Comparison of ENCODE assay signal across 10 mouse cellular contexts in genomic region chr5:93282446-93283107, GRCm38 (mm10). TPM values are rescaled to one million over a fixed set of nuclear protein-coding genes. Genes with fewer than 3 reads are reported as not detected.
DNase-seq lines count a peak whose midpoint lies in the region; ATAC-seq and TF ChIP-seq lines count a peak whose summit lies in the region.
"Had no signal": no experiment of that assay in that cellular context is flagged by ENCODE, and none has a peak within 500 bp of the region (broad histone marks: within the 10 kb centered on the region; RNA-seq: fewer than 3 reads in every experiment).

No protein-coding gene starts in this region.

- H3K9me3 ChIP-seq in neural tube, embryonic 12.5 days = no peaks in the 10 kb centered on the region
- no peaks in the 10 kb centered on the region for H3K9me3 ChIP-seq in neural tube, embryonic 15.5 days (replicated peaks)
- H3K9me3 ChIP-seq: embryonic facial prominence, embryonic 12.5 days; liver, embryonic 15.5 days had no signal

- H3K36me3 ChIP-seq in neural tube, embryonic 12.5 days = peaks cover 8% of the 10 kb centered on the region
- peaks cover 6% of the 10 kb centered on the region; the same call in 1 of the 2 replicates for H3K36me3 ChIP-seq in neural tube, embryonic 15.5 days
- H3K36me3 ChIP-seq: liver, embryonic 15.5 days had no signal

- H3K27me3 ChIP-seq in neural tube, embryonic 12.5 days (replicated peaks) = no peaks in the 10 kb centered on the region
- no peaks in the 10 kb centered on the region for H3K27me3 ChIP-seq in neural tube, embryonic 15.5 days (replicated peaks)
- H3K27me3 ChIP-seq: embryonic facial prominence, embryonic 12.5 days; liver, embryonic 15.5 days had no signal

- H3K4me2 ChIP-seq in neural tube, embryonic 12.5 days (replicated peaks) = no peak overlapping the region
- H3K4me2 ChIP-seq in neural tube, embryonic 15.5 days = no peak overlapping the region
- H3K4me2 ChIP-seq: embryonic facial prominence, embryonic 12.5 days; liver, embryonic 15.5 days had no signal

- no peak for TF ChIP-seq POLR2A in lung, adult 2 months (IDR thresholded peaks at IDR 0.05; ENCODE audit: borderline replicate concordance, extremely low read depth, low read depth, low read length)

- peak; percentile 73 to 74 for DNase-seq in heart, postnatal 14 days
- DNase-seq in lung, adult 2 months = peak; percentile 17
- peak; percentile 46 to 77 for DNase-seq in urinary bladder, postnatal 36 days (ENCODE audit: low spot score in 2 of 2)
- DNase-seq in left cerebral cortex, postnatal 14 days (ENCODE audit: low spot score in 2 of 2) = no peak
- no peak for DNase-seq in right cerebral cortex, postnatal 4 days

- H3K4me3 ChIP-seq in neural tube, embryonic 12.5 days = no peak overlapping the region
- H3K4me3 ChIP-seq in neural tube, embryonic 15.5 days (replicated peaks) = no peak overlapping the region
- no peak overlapping the region for H3K4me3 ChIP-seq in lung, adult 2 months (replicated peaks; ENCODE audit: extremely low read depth, low read depth, low read length)
- H3K4me3 ChIP-seq: embryonic facial prominence, embryonic 12.5 days; liver, embryonic 15.5 days had no signal

- intact Hi-C loops in heart, postnatal 14 days (cut with DNase I) = no loop called here
- intact Hi-C loops in left cerebral cortex, postnatal 14 days (cut with DNase I) = no loop called here

- 0 out of 2 replicates have a peak, but pooled peaks have one; percentile 41 for ATAC-seq in neural tube, embryonic 12.5 days (ENCODE audit: low FRiP score, low read depth)
- ATAC-seq in neural tube, embryonic 15.5 days (ENCODE audit: low FRiP score) = no peak
- no peak for ATAC-seq in monocyte, adult 5-6 weeks (replicated peaks; ENCODE audit: insufficient number of reproducible peaks, low FRiP score, low TSS enrichment, poor library complexity, severe bottlenecking)

- no peak overlapping the region for H3K9ac ChIP-seq in neural tube, embryonic 12.5 days
- H3K9ac ChIP-seq in neural tube, embryonic 15.5 days (replicated peaks) = no peak overlapping the region
- H3K9ac ChIP-seq: embryonic facial prominence, embryonic 12.5 days; liver, embryonic 15.5 days had no signal

- 81% methylated on average over 14 of the region's 14 CpGs for WGBS in neural tube, embryonic 12.5 days
- 73% methylated on average over 14 of the region's 14 CpGs for WGBS in neural tube, embryonic 15.5 days
- WGBS in lung, adult 2 months = 57% methylated on average over 14 of the region's 14 CpGs

- no peaks in the 10 kb centered on the region for H3K4me1 ChIP-seq in neural tube, embryonic 12.5 days
- H3K4me1 ChIP-seq in neural tube, embryonic 15.5 days = no peaks in the 10 kb centered on the region
- H3K4me1 ChIP-seq in lung, adult 2 months (ENCODE audit: control insufficient read depth, insufficient read depth, low read length) = no peaks in the 10 kb centered on the region
- H3K4me1 ChIP-seq: liver, embryonic 15.5 days had no signal

- no peak for TF ChIP-seq CTCF in lung, adult 2 months (IDR thresholded peaks at IDR 0.05; ENCODE audit: insufficient read depth, low read length)

- H3K27ac ChIP-seq in neural tube, embryonic 12.5 days = no peak overlapping the region
- no peak overlapping the region for H3K27ac ChIP-seq in neural tube, embryonic 15.5 days (replicated peaks)
- H3K27ac ChIP-seq: embryonic facial prominence, embryonic 12.5 days; liver, embryonic 15.5 days had no signal

RNA-seq across cellular contexts. Expression of gene Ccng2, which starts 15.5 kb away (rescaled TPM):
- polyA plus RNA-seq in neural tube, embryonic 12.5 days (2016; fragmentation: Nextera tagmentation; extraction: Ambion mirVana) = 133 and 136 TPM in 2 replicates
- 63.2 and 68.9 TPM in 2 replicates for polyA plus RNA-seq in neural tube, embryonic 15.5 days (2015; fragmentation: Nextera tagmentation; extraction: Ambion mirVana)
- total RNA-seq in heart, postnatal 14 days (2021) = 10 to 100 TPM; 19.4 to 22.2 TPM
- 23.6 and 56.6 TPM in 2 replicates for polyA plus RNA-seq in lung, adult 2 months (2012; rRNA removed)
- 10 to 100 TPM; 38.4 to 40.9 TPM for total RNA-seq in left cerebral cortex, postnatal 14 days (2021)
- total RNA-seq in monocyte, adult 5-6 weeks (2017) = 84.8 to 96.1 TPM (median 96.0 TPM) in 3 replicates

Comparison
In these comparisons a context has a peak if more than half of its experiments do, and no peak if none do; other contexts are left out.
1. DNase-seq: peak in heart, postnatal 14 days (2 of 2), lung, adult 2 months (single experiment) and urinary bladder, postnatal 36 days (2 of 2); none in left cerebral cortex, postnatal 14 days (0 of 2) and right cerebral cortex, postnatal 4 days (single experiment).